Mouse (Mus musculus) WW6 (cell line): ENCODE data around the gene Slc25a22.
A peak's percentile ranks its signal among the peaks of the same experiment; 100 is the strongest.

ENCODE experiments used
- DNase-seq: peaks from one replicate; pipeline ENCODE4 v3.0.0-alpha.2; 2013; ENCODE audit warnings: low read depth, low spot score

Slc25a22 gene

GRCm38 (mm10) chr7:141437178-141438120, at the start of gene Slc25a22:
Gene Slc25a22, minus strand, starts transcription at chr7:141437892.
- peak; percentile 73 for DNase-seq

GRCm38 (mm10) chr7:141487141-141487540, 49.4 kb upstream of the Slc25a22 start:
- no peak for DNase-seq

GRCm38 (mm10) chr7:141486239-141486638, 48.5 kb upstream of the Slc25a22 start:
- no peak for DNase-seq

GRCm38 (mm10) chr7:141485606-141486005, 47.9 kb upstream of the Slc25a22 start:
- DNase-seq = no peak

GRCm38 (mm10) chr7:141485186-141485585, 47.5 kb upstream of the Slc25a22 start:
- no peak for DNase-seq

GRCm38 (mm10) chr7:141484186-141485120, 46.8 kb upstream of the Slc25a22 start:
- DNase-seq = no peak

GRCm38 (mm10) chr7:141483114-141483653, 45.5 kb upstream of the Slc25a22 start:
- DNase-seq = no peak

GRCm38 (mm10) chr7:141482531-141483024, 44.9 kb upstream of the Slc25a22 start:
- DNase-seq = no peak

- no peak for DNase-seq
Observed at GRCm38 (mm10) chr7:141481498-141482401, 44.1 kb upstream of the Slc25a22 start.

- DNase-seq = no peak
Observed at GRCm38 (mm10) chr7:141480842-141481497, 43.3 kb upstream of the Slc25a22 start.

- no peak for DNase-seq
Observed at GRCm38 (mm10) chr7:141478270-141478748, 40.6 kb upstream of the Slc25a22 start.

GRCm38 (mm10) chr7:141477578-141478269, 40.0 kb upstream of the Slc25a22 start:
- DNase-seq = no peak

GRCm38 (mm10) chr7:141476981-141477370, 39.3 kb upstream of the Slc25a22 start:
- no peak for DNase-seq

- no peak for DNase-seq
Observed at GRCm38 (mm10) chr7:141476226-141476980, 38.7 kb upstream of the Slc25a22 start.

GRCm38 (mm10) chr7:141475805-141476158, 38.1 kb upstream of the Slc25a22 start:
- no peak for DNase-seq

- no peak for DNase-seq
Observed at GRCm38 (mm10) chr7:141475011-141475804, 37.5 kb upstream of the Slc25a22 start, which contains the start of the genes Polr2l and Tspan4. Gene Polr2l, minus strand, starts transcription at chr7:141475132. Gene Tspan4, plus strand, starts transcription at chr7:141475240.

GRCm38 (mm10) chr7:141474160-141474559, 36.5 kb upstream of the Slc25a22 start:
- no peak for DNase-seq

- no peak for DNase-seq
Observed at GRCm38 (mm10) chr7:141472763-141473162, 35.1 kb upstream of the Slc25a22 start.
